In genomic region chr7:126260280-126261210, GRCm38 (mm10) we compare ENCODE assay signal across 8 mouse cellular contexts. TPM values are rescaled to one million over a fixed set of nuclear protein-coding genes. Genes with fewer than 3 reads are reported as not detected.
DNase-seq lines count a peak whose midpoint lies in the region; ATAC-seq and TF ChIP-seq lines count a peak whose summit lies in the region.

No protein-coding gene starts in this region.

- intact Hi-C loops in gastrocnemius, adult 2 months (cut with DNase I) = loop anchor here (1.0 kb wide), 1 partner anchor 38 kb away; no protein-coding TSS in a partner anchor

- no peak for ATAC-seq in liver, embryonic 12.5 days
- ATAC-seq in liver, embryonic 11.5 days (replicated peaks; ENCODE audit: low FRiP score) = peak; percentile 32; the same call in 1 of the 2 replicates

- peak; percentile 98; the same call in 1 of the 2 replicates for TF ChIP-seq CTCF in gastrocnemius, adult 2 months (IDR thresholded peaks at IDR 0.05)

- H3K9me3 ChIP-seq in liver, embryonic 12.5 days (replicated peaks) = no peaks in the 10 kb centered on the region
- H3K9me3 ChIP-seq in liver, embryonic 11.5 days (ENCODE audit: control insufficient read depth, low read length) = no peaks in the 10 kb centered on the region

- peaks cover 31% of the 10 kb centered on the region for H3K4me1 ChIP-seq in liver, embryonic 12.5 days
- peaks cover 9% of the 10 kb centered on the region for H3K4me1 ChIP-seq in liver, embryonic 11.5 days (replicated peaks; ENCODE audit: control insufficient read depth, insufficient read depth, low read length)

- H3K9ac ChIP-seq in liver, embryonic 12.5 days = no peak overlapping the region
- H3K9ac ChIP-seq in liver, embryonic 11.5 days (ENCODE audit: low read depth, low read length) = no peak overlapping the region

- no peak overlapping the region for H3K4me2 ChIP-seq in liver, embryonic 12.5 days
- no peak overlapping the region for H3K4me2 ChIP-seq in liver, embryonic 11.5 days

- no peak overlapping the region for H3K4me3 ChIP-seq in liver, embryonic 12.5 days
- no peak overlapping the region for H3K4me3 ChIP-seq in gastrocnemius, adult 2 months
- H3K4me3 ChIP-seq in liver, embryonic 11.5 days (ENCODE audit: low read depth, low read length) = no peak overlapping the region

- no peaks in the 10 kb centered on the region for H3K36me3 ChIP-seq in liver, embryonic 12.5 days
- no peaks in the 10 kb centered on the region for H3K36me3 ChIP-seq in liver, embryonic 11.5 days (ENCODE audit: control insufficient read depth, insufficient read depth, low read length)
- H3K36me3 ChIP-seq in splenic B cell, adult 2 months (ENCODE audit: control insufficient read depth, insufficient read depth, low read length, poor library complexity, severe bottlenecking) = no peaks in the 10 kb centered on the region

- peak; percentile 51 for DNase-seq in liver
- DNase-seq in cerebellum, adult 9-11 months = peak; percentile 74
- DNase-seq in gastrocnemius, adult 2 months = peak; percentile 67
- DNase-seq in kidney, adult 9 months = peak; percentile 74
- DNase-seq in liver, embryonic 11.5 days (ENCODE audit: low spot score) = peak; percentile 65
- DNase-seq in naive thymus-derived CD4-positive, alpha-beta T cell, adult 2 months (ENCODE audit: low read depth) = peak; percentile 90
- DNase-seq in splenic B cell, adult 2 months (ENCODE audit: low read depth, low spot score) = peak; percentile 86

- peaks cover 32% of the 10 kb centered on the region for H3K27me3 ChIP-seq in liver, embryonic 12.5 days (replicated peaks)
- H3K27me3 ChIP-seq in liver, embryonic 11.5 days (replicated peaks; ENCODE audit: control insufficient read depth, insufficient read depth, low read length) = no peaks in the 10 kb centered on the region
- H3K27me3 ChIP-seq in splenic B cell, adult 2 months (ENCODE audit: control insufficient read depth, insufficient read depth, low read length, poor library complexity, severe bottlenecking) = no peaks in the 10 kb centered on the region

- H3K27ac ChIP-seq in liver, embryonic 12.5 days = no peak overlapping the region
- no peak overlapping the region for H3K27ac ChIP-seq in gastrocnemius, adult 2 months
- no peak overlapping the region for H3K27ac ChIP-seq in liver, embryonic 11.5 days (ENCODE audit: low read depth, low read length)

- WGBS in liver, embryonic 12.5 days (ENCODE audit: insufficient replicate concordance) = 7% methylated on average over 18 of the region's 18 CpGs
- WGBS in liver, embryonic 11.5 days = 10% methylated on average over 18 of the region's 18 CpGs

RNA-seq across cellular contexts. Expression of gene Sbk1, which starts 11.9 kb away (rescaled TPM):
- polyA plus RNA-seq in liver, embryonic 12.5 days (2016; fragmentation: Nextera tagmentation; extraction: Ambion mirVana) = 4.2 and 5.0 TPM in 2 replicates
- total RNA-seq in gastrocnemius, adult 2 months (2021) = 10 to 100 TPM; 13.6 to 21.9 TPM
- polyA plus RNA-seq in liver, embryonic 11.5 days (2014; fragmentation: Nextera tagmentation; extraction: Ambion mirVana) = 13.6 and 14.2 TPM in 2 replicates
